ENCODE assay signal across 14 mouse cellular contexts in the genomic region with DNA sequence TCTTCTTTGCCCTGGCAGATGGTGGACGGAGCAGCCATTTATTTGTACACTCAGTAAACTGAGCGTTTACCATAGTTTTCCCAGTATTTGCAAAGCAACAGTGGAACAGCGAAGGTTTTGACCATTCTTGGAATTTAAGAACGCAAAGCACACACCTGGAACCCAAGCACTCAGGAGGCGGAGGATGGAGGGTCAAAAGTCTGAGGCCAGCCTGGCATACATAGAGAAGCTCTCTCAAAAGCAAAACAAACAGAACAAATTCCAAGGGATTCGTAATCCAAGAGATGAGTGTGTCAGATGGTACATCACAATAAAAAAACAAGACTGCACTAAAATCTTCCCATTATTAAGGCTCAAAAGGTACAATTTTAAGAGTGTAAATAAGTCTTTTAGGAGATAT.
"Had no signal": no experiment of that assay in that cellular context is flagged by ENCODE, and none has a peak within 500 bp of the region (broad histone marks: within the 10 kb centered on the region; RNA-seq: fewer than 3 reads in every experiment).

No protein-coding gene starts in this region.

- H3K27ac ChIP-seq: liver, embryonic 14.5 days; lung, embryonic 15.5 days; midbrain, embryonic 10.5 days; midbrain, embryonic 12.5 days; neural tube, embryonic 12.5 days; stomach, embryonic 15.5 days; stomach, postnatal 0 days had no signal

- H3K4me1 ChIP-seq: neural tube, embryonic 12.5 days; stomach, embryonic 15.5 days had no signal

- DNase-seq: lung, adult 18-20 months; lung, postnatal 10 days; midbrain, embryonic 14.5 days; right cerebral cortex, postnatal 14 days; thymus, adult 2 months; thymus, postnatal 25 days; thymus, postnatal 4 days had no signal

- H3K9me3 ChIP-seq: lung, embryonic 15.5 days; midbrain, embryonic 10.5 days; midbrain, embryonic 12.5 days; neural tube, embryonic 12.5 days; stomach, embryonic 15.5 days had no signal

- H3K4me3 ChIP-seq: lung, embryonic 15.5 days; midbrain, embryonic 10.5 days; midbrain, embryonic 12.5 days; neural tube, embryonic 12.5 days; stomach, embryonic 15.5 days had no signal

- H3K27me3 ChIP-seq: lung, embryonic 15.5 days; midbrain, embryonic 12.5 days; neural tube, embryonic 12.5 days; stomach, embryonic 15.5 days had no signal
